In genomic region chr14:22757493-22757892, GRCm38 (mm10) we compare ENCODE assay signal across 17 mouse cellular contexts.
"Had no signal": no experiment of that assay in that cellular context is flagged by ENCODE, and none has a peak within 500 bp of the region (broad histone marks: within the 10 kb centered on the region; RNA-seq: fewer than 3 reads in every experiment).

No protein-coding gene starts in this region.

- H3K4me3 ChIP-seq: intestine, embryonic 15.5 days; layer of hippocampus, adult 2 months; left cerebral cortex, adult 2 months; liver, embryonic 13.5 days; megakaryocyte, embryonic 14.5 days; midbrain, embryonic 12.5 days; midbrain, embryonic 15.5 days; neural tube, embryonic 12.5 days; neural tube, embryonic 15.5 days; stomach, embryonic 15.5 days had no signal

- DNase-seq: layer of hippocampus, postnatal 36 days; liver, embryonic 13.5 days; lung, embryonic 14.5 days; lung, postnatal 10 days; lung, postnatal 36 days; right cerebral cortex, postnatal 25 days; spleen, adult 18-20 months; thymus, postnatal 25 days had no signal

- H3K9me3 ChIP-seq: intestine, embryonic 15.5 days; liver, embryonic 13.5 days; megakaryocyte, embryonic 14.5 days; midbrain, embryonic 12.5 days; midbrain, embryonic 15.5 days; neural tube, embryonic 12.5 days; neural tube, embryonic 15.5 days; stomach, embryonic 15.5 days had no signal

- H3K4me1 ChIP-seq: midbrain, embryonic 12.5 days; midbrain, embryonic 15.5 days had no signal

- H3K36me3 ChIP-seq: intestine, embryonic 15.5 days; liver, embryonic 13.5 days; midbrain, embryonic 12.5 days; midbrain, embryonic 15.5 days; neural tube, embryonic 12.5 days; neural tube, embryonic 15.5 days; stomach, embryonic 15.5 days had no signal

- H3K27me3 ChIP-seq: intestine, embryonic 15.5 days; liver, embryonic 13.5 days; megakaryocyte, embryonic 14.5 days; midbrain, embryonic 12.5 days; midbrain, embryonic 15.5 days; neural tube, embryonic 12.5 days; neural tube, embryonic 15.5 days; stomach, embryonic 15.5 days had no signal

- H3K4me2 ChIP-seq: intestine, embryonic 15.5 days; liver, embryonic 13.5 days; lung, embryonic 14.5 days; midbrain, embryonic 12.5 days; midbrain, embryonic 15.5 days; neural tube, embryonic 12.5 days; neural tube, embryonic 15.5 days; stomach, embryonic 15.5 days had no signal

- ATAC-seq: intestine, embryonic 15.5 days; midbrain, embryonic 15.5 days had no signal

- H3K9ac ChIP-seq: intestine, embryonic 15.5 days; liver, embryonic 13.5 days; lung, embryonic 14.5 days; midbrain, embryonic 12.5 days; midbrain, embryonic 15.5 days; neural tube, embryonic 12.5 days; neural tube, embryonic 15.5 days; stomach, embryonic 15.5 days had no signal

- H3K27ac ChIP-seq: intestine, embryonic 15.5 days; layer of hippocampus, adult 2 months; left cerebral cortex, adult 2 months; liver, embryonic 13.5 days; midbrain, embryonic 12.5 days; midbrain, embryonic 15.5 days; neural tube, embryonic 12.5 days; neural tube, embryonic 15.5 days; stomach, embryonic 15.5 days had no signal
